Mouse (Mus musculus) bone marrow macrophage, adult 2 months (primary cell): Measurements from ENCODE around the gene Slc25a39. TPM values are rescaled to one million over a fixed set of nuclear protein-coding genes. Genes with fewer than 3 reads are reported as not detected.

Source experiments
- H3K27ac ChIP-seq: 2 replicates; pipeline ENCODE4 v1.5.1; 2012; ENCODE audit warnings: low read depth, low read length; ENCODE audit not compliant: insufficient read depth
- H3K4me1 ChIP-seq: 2 replicates; pipeline ENCODE4 v1.6.1; 2012; ENCODE audit warnings: low read length; ENCODE audit not compliant: control insufficient read depth, insufficient read depth
- H3K4me3 ChIP-seq: 2 replicates; pipeline ENCODE4 v1.5.1; 2012; ENCODE audit warnings: mild to moderate bottlenecking, low read length, moderate library complexity; ENCODE audit not compliant: insufficient read depth
- CTCF ChIP-seq: IDR thresholded peaks from 2 replicates; pipeline ENCODE4 v1.5.1; 2012; ENCODE audit warnings: low read depth, mild to moderate bottlenecking, low read length, moderate library complexity
- POLR2A ChIP-seq: IDR thresholded peaks from 2 replicates; pipeline ENCODE4 v1.6.1; 2012; ENCODE audit warnings: mild to moderate bottlenecking, low read depth, low read length, borderline replicate concordance
- polyA plus RNA-seq: library from polyadenylated mRNA; stranded (reverse); fragments of >200 nt; gene quantifications from 2 replicates; pipeline ENCODE4 v1.2.4, GENCODE M21; 2012; ENCODE audit not compliant: missing spikeins, insufficient read depth, insufficient read length

The Slc25a39 gene
- polyA plus RNA-seq, 1 experiment, result 173 TPM

DNA sequence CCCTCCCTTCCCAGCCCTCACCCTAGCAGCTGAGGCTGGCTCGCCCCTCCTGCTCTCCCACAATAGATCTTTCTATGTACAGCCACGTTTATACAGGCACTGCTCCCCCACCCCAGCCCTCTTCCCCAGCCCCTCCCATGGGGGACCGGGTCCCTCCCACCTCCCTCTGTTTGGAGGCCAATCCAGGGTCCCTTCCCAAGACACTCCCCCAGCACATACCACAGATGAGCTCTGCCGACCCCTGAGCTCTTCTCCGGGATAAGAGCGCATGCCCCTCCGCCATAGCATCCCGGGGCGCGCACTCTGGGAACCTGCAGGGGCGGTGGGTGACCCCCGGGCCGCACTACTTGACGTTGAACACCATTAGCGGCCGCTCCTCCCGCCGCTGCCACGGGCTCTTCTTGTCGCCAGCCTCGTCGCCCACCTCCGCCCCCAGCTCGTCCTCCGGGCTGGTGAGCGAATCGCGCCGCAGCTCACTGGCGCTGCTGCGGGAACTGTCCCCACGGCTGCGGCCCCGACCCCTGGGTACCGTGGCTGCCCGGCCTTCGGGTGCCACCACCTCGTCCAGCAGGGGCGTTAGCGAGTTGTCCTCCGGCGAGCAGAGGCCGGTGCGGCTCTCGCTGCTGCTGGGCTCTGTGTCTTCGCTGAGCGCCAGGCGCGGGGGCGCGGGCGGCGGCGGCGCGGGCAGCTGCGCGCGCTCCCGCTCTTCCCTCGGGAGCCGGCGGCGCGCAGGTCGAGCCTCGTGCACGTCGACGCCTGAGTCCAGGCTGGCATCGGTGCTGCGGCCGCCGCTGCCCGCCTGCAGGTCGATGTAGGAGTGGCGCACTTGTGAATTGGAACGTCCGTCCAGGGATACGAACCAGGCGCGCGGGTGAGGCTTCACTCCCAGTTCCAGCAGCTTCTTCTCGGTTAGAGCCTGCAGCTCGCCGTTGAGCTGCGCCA lies 29.6 kb upstream of the Slc25a39 start:
- Histone ChIP-seq H3K4me3 (peak overlapping the region; percentile 52), H3K4me1 (peaks cover 9% of the 10 kb centered on the region), H3K27ac (no peak overlapping the region)
- TF ChIP-seq CTCF, result no peak
- no peak for TF ChIP-seq POLR2A

DNA sequence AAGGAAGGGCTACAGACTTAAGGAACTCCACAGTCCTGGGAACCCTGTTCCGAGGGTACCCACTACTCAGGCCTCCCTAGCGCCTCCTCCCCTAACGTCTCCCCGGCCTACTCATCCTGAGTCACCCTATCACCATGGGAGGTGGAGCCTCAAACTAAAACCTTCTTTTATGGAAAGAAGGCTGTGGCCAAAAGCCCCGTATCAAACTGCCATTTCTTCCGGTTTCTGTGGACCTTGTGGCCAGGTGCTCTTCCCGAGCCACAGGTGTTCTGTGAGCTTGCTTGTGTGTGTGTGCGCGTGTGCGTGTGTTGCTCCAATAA lies 28.7 kb upstream of the Slc25a39 start:
- no peak overlapping the region for H3K27ac ChIP-seq
- no peak overlapping the region for H3K4me3 ChIP-seq
- peaks cover 9% of the 10 kb centered on the region for H3K4me1 ChIP-seq
- TF ChIP-seq CTCF (no peak), POLR2A (no peak)

DNA sequence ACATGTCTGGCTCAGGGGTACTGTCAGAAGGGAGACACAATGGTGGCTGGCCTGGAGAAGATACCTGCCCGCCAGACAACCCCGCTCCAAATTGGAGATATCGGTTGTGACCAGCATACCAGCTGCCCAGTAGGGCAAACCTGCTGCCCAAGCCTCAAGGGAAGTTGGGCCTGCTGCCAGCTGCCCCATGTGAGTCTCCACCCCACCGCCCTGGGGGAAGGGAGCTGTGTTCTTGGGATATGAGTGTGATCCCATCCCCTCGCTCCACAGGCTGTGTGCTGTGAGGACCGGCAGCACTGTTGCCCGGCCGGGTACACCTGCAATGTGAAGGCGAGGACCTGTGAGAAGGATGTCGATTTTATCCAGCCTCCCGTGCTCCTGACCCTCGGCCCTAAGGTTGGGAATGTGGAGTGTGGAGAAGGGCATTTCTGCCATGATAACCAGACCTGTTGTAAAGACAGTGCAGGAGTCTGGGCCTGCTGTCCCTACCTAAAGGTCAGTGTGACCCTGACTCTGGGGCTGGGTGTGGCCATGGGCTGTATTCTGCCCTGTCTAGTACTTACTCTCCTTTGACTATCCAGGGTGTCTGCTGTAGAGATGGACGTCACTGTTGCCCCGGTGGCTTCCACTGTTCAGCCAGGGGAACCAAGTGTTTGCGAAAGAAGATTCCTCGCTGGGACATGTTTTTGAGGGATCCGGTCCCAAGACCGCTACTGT lies 28.2 kb upstream of the Slc25a39 start:
- TF ChIP-seq POLR2A, result no peak
- TF ChIP-seq CTCF, result no peak
- Histone ChIP-seq H3K4me1 (peaks cover 9% of the 10 kb centered on the region), H3K4me3 (no peak overlapping the region), H3K27ac (no peak overlapping the region)

DNA sequence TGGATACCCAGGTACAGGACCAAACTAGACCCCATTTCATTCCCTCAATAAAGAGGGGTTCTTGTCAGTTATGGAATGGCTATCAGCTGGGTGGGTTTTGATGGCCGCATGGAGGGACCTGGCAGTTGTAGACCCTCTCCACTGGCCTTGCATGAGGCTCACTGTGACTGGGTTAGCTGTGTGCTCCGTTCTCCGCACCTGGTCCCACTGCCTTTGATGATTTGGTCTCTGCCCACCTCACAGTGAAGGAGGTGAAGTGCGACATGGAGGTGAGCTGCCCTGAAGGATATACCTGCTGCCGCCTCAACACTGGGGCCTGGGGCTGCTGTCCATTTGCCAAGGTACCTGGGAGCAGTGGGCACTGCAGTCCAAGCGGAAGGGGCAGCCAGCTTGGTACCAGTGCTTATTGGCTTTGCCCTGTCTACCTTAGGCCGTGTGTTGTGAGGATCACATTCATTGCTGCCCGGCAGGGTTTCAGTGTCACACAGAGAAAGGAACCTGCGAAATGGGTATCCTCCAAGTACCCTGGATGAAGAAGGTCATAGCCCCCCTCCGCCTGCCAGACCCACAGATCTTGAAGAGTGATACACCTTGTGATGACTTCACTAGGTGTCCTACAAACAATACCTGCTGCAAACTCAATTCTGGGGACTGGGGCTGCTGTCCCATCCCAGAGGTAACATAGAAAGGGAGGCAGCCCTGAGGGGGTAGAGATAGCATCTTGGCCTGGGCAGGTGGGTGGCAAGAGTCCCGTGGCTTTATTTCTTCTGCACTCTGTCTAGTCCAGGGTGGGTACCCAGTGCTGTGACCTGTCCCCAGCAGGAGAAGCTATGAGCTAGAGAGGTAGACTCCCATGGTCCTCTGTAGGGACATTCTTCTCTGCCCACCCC lies 27.3 kb upstream of the Slc25a39 start:
- H3K4me1 ChIP-seq, result peaks cover 7% of the 10 kb centered on the region
- TF ChIP-seq CTCF, result no peak
- TF ChIP-seq POLR2A, result no peak
- no peak overlapping the region for H3K4me3 ChIP-seq

DNA sequence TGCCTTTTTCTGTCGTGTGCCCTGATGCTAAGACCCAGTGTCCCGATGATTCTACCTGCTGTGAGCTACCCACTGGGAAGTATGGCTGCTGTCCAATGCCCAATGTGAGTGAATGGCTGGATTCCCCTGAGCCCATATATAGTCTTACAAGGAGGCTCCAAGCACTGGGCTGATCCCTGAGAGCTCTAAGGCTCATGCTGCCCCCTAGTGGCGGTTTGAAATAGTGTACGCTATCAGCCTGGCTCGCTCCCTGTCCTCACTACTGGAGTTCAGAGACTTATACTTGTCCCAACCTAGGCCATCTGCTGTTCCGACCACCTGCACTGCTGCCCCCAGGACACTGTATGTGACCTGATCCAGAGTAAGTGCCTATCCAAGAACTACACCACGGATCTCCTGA lies 26.7 kb upstream of the Slc25a39 start:
- Histone ChIP-seq H3K4me1 (peaks cover 2% of the 10 kb centered on the region; the same call in 1 of the 2 replicates), H3K4me3 (0 out of 2 replicates have a peak overlapping the region, but pooled peaks have one; percentile 1)

More for the DNA sequence above, 27.3 kb upstream of the Slc25a39 start:
- H3K27ac ChIP-seq, result no peak overlapping the region

DNA sequence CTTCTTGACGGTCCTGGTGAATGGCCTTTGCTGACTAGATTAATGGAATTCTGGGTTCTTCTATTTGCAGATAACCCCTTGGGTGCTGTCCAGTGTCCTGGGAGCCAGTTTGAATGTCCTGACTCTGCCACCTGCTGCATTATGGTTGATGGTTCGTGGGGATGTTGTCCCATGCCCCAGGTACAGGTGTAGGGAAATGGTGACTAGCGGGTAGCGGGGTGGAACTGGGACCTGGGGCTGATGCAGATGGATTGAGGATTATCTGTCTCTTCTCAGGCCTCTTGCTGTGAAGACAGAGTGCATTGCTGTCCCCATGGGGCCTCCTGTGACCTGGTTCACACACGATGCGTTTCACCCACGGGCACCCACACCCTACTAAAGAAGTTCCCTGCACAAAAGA lies 26.1 kb upstream of the Slc25a39 start:
- Histone ChIP-seq H3K4me3 (0 out of 2 replicates have a peak overlapping the region, but pooled peaks have one; percentile 17), H3K4me1 (peaks cover 2% of the 10 kb centered on the region; the same call in 1 of the 2 replicates), H3K27ac (no peak overlapping the region)
- TF ChIP-seq POLR2A (no peak), CTCF (no peak)

More for the DNA sequence above, 26.7 kb upstream of the Slc25a39 start:
- TF ChIP-seq POLR2A (no peak), CTCF (peak; percentile 76)
- no peak overlapping the region for H3K27ac ChIP-seq

DNA sequence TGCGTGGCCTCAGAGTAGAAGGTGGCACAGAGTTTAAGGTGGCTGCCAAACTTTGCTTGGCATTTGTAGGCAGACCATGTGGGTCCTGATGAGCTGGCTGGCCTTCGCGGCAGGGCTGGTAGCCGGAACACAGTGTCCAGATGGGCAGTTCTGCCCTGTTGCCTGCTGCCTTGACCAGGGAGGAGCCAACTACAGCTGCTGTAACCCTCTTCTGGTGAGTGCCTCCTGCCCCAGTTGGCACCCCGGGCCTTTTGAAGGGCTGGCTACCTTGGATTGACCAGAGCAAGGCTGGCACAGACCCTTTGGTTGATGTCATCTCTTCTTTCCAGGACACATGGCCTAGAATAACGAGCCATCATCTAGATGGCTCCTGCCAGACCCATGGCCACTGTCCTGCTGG lies 25.1 kb upstream of the Slc25a39 start:
- H3K4me1 ChIP-seq, result peaks cover 3% of the 10 kb centered on the region

DNA sequence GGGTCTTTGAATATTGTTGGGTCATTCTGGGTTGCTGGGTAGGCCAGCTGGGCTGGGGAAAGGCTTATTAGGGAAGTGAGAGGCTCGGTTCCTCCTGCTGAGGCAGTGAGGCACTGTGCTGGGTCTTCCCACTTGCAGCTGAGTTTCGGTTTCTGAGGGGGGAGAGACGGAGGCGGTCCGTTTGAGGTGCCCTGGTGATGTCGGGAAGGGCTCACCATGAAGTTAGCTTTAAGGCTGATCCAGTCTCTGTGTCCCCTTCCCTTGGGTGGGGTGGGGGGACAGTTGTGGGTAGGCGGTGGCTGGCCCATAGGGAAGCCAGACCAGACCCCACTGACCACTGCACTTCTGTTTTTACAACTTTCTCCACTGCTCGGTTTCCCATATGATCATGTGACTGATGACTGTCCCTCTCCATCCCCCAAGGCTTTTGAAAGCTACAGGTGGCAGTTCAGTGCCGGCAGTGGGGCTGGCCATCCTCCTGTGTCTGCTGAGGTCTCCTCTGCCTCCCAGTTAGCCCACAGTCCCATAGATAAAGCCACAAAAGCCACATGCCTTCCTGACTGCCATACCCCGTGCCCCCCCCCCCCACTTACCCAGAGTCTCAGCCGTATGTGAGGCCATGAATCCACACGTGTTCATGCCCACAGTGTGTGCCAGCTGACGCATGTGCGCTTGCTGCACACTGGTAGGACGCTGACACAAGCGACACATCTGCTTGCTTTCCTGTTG lies 24.5 kb upstream of the Slc25a39 start:
- TF ChIP-seq CTCF (no peak), POLR2A (no peak; the same call in 1 of the 2 replicates)

More for the DNA sequence above, 25.1 kb upstream of the Slc25a39 start:
- peak overlapping the region; percentile 94 for H3K27ac ChIP-seq
- TF ChIP-seq CTCF (no peak), POLR2A (no peak)
- H3K4me3 ChIP-seq, result peak overlapping the region; percentile 71

DNA sequence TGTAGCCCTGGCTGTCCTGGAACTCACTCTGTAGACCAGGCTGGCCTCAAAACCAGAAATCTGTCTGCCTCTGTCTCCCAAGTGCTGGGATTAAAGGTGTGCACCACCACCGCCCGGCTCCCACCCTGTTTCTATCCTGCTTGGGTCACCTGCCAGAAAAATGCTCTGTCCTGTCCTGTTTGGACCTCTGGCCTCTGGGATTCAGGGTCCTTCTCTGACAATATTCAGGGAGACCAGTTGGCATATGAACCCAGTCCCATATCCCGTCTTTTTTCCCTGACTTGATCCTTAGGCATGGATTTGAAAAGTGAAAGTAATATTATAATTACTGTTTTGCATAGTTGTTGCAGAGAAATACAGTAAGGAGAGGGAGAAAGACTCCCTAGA lies 24.0 kb upstream of the Slc25a39 start:
- Histone ChIP-seq H3K4me3 (peak overlapping the region; percentile 71), H3K27ac (peak overlapping the region; percentile 94), H3K4me1 (peaks cover 10% of the 10 kb centered on the region)
- TF ChIP-seq CTCF, result no peak
- TF ChIP-seq POLR2A, result no peak

More for the DNA sequence above, 24.5 kb upstream of the Slc25a39 start:
- Histone ChIP-seq H3K27ac (peak overlapping the region; percentile 94), H3K4me3 (peak overlapping the region; percentile 71), H3K4me1 (peaks cover 7% of the 10 kb centered on the region)
